Mouse (Mus musculus): ENCODE measurements at regions not wholly inside any gene's neighbourhood (a gene's known extent, or its start where the extent isn't known, plus 50 kb on each side); places are given as distances from the start of the nearest gene placed in this dataset.

- Histone ChIP-seq H3K27me3 (replicated peaks) (no peaks in the 10 kb centered on the region), H3K36me3 (no peaks in the 10 kb centered on the region), H3K4me3 (replicated peaks) (no peak overlapping the region), H3K27ac (no peak overlapping the region), H3K9me3 (no peaks in the 10 kb centered on the region), H3K9ac (no peak overlapping the region), H3K4me2 (no peak overlapping the region), H3K4me1 (no peaks in the 10 kb centered on the region)
- WGBS = 78% methylated on average over 1 of the region's 1 CpGs
- no peak for ATAC-seq (ENCODE audit: insufficient read depth, low FRiP score, low read depth)
These were observed 162.0 kb upstream of the Atp1b1 start for GRCm38 (mm10) chr1:164620129-164620528.

DNA sequence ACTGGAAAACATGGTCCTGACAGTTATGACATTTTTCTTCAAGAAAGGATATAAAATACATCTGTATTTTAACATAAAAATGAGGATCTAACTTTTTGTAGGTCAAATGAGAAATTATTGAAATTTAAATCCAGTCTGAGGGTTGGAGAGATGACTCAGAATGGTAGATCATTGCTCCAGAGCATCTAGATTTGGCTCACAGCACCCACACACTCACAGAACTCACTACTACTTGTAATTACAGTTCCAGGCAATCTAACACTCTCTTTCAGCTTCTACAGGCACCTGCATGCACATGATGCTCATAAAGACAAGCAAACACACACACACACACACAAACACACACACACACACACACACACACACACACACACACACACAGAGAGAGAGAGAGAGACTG lies 159.7 kb upstream of the Atp1b1 start:
- Histone ChIP-seq H3K4me1 (no peaks in the 10 kb centered on the region), H3K4me3 (replicated peaks) (no peak overlapping the region), H3K27me3 (replicated peaks) (no peaks in the 10 kb centered on the region), H3K9ac (no peak overlapping the region), H3K4me2 (no peak overlapping the region), H3K36me3 (no peaks in the 10 kb centered on the region), H3K27ac (no peak overlapping the region), H3K9me3 (no peaks in the 10 kb centered on the region)
- ATAC-seq (ENCODE audit: insufficient read depth, low FRiP score, low read depth) = no peak

DNA sequence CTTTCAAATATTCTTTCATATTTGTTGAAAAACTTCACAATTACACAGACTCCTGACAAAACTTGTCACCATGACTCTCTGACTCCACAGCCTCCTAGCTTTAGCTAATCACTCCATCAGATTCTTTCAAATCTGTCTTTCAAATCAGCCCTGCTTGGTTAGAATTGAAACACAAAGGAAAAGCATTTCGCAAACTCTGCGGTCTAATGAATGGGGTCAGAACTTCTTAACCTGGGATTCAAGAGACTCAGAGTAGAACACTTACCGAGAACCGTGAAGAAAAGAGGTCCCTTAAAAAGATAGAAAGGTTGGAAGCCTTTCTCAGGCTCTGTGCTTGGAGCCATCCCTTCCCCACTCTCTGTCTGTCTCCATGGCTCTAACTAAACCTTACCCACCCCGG lies 148.9 kb upstream of the Atp1b1 start:
- no peak overlapping the region for H3K4me2 ChIP-seq
- no peaks in the 10 kb centered on the region for H3K36me3 ChIP-seq
- H3K4me3 ChIP-seq (replicated peaks) = no peak overlapping the region
- H3K4me1 ChIP-seq = no peaks in the 10 kb centered on the region
- H3K27ac ChIP-seq = no peak overlapping the region
- no peaks in the 10 kb centered on the region for H3K9me3 ChIP-seq
- no peaks in the 10 kb centered on the region for H3K27me3 ChIP-seq (replicated peaks)
- H3K9ac ChIP-seq = no peak overlapping the region
- no peak for ATAC-seq (ENCODE audit: insufficient read depth, low FRiP score, low read depth)
- 72% methylated on average over 5 of the region's 5 CpGs for WGBS

GRCm38 (mm10) chr1:164606141-164606754 lies 148.1 kb upstream of the Atp1b1 start:
- Histone ChIP-seq H3K4me2 (no peak overlapping the region), H3K4me1 (no peaks in the 10 kb centered on the region), H3K4me3 (replicated peaks) (no peak overlapping the region), H3K9me3 (no peaks in the 10 kb centered on the region), H3K9ac (no peak overlapping the region), H3K36me3 (no peaks in the 10 kb centered on the region), H3K27me3 (replicated peaks) (no peaks in the 10 kb centered on the region), H3K27ac (no peak overlapping the region)
- 65% methylated on average over 8 of the region's 8 CpGs for WGBS
- ATAC-seq (ENCODE audit: insufficient read depth, low FRiP score, low read depth) = no peak

- no peak overlapping the region for H3K4me3 ChIP-seq (replicated peaks)
- H3K4me2 ChIP-seq = no peak overlapping the region
- H3K27me3 ChIP-seq (replicated peaks) = no peaks in the 10 kb centered on the region
- H3K27ac ChIP-seq = no peak overlapping the region
- no peak for ATAC-seq (ENCODE audit: insufficient read depth, low FRiP score, low read depth)
- 74% methylated on average over 3 of the region's 3 CpGs for WGBS
- H3K9me3 ChIP-seq = no peaks in the 10 kb centered on the region
- H3K4me1 ChIP-seq = no peaks in the 10 kb centered on the region
- H3K9ac ChIP-seq = no peak overlapping the region
- H3K36me3 ChIP-seq = no peaks in the 10 kb centered on the region
These were observed 145.3 kb upstream of the Atp1b1 start for GRCm38 (mm10) chr1:164603433-164603832.

GRCm38 (mm10) chr1:164602568-164602967 lies 144.4 kb upstream of the Atp1b1 start:
- no peaks in the 10 kb centered on the region for H3K4me1 ChIP-seq

DNA sequence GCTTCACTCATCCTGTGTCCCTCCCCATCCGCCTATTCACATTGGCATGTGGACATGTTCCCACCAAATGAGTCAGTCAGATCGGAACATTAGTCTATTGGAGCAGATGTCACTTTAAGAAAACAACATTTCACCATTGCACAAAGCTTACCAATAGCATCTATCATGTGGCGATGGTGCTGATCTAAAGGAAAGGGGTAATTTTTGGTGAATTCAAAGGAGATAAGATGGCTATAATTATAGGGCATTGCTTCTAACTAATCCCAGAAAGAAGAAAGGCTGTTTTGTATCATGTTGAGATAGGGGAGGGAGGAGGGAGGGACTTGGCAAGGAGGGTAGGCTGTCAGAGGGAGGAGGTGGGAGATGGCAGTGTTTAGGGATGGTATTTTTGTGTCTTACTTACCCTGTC lies 132.1 kb upstream of the Atp1b1 start:
- no peak for ATAC-seq (ENCODE audit: insufficient read depth, low FRiP score, low read depth)
- Histone ChIP-seq H3K36me3 (no peaks in the 10 kb centered on the region), H3K27me3 (replicated peaks) (no peaks in the 10 kb centered on the region), H3K4me1 (no peaks in the 10 kb centered on the region), H3K4me2 (no peak overlapping the region), H3K27ac (no peak overlapping the region), H3K9ac (no peak overlapping the region), H3K4me3 (replicated peaks) (no peak overlapping the region), H3K9me3 (no peaks in the 10 kb centered on the region)
- 78% methylated on average over 3 of the region's 3 CpGs for WGBS

More at GRCm38 (mm10) chr1:164602568-164602967, 144.4 kb upstream of the Atp1b1 start:
- H3K9me3 ChIP-seq = no peaks in the 10 kb centered on the region
- H3K4me2 ChIP-seq = no peak overlapping the region
- no peaks in the 10 kb centered on the region for H3K27me3 ChIP-seq (replicated peaks)
- H3K36me3 ChIP-seq = no peaks in the 10 kb centered on the region
- no peak overlapping the region for H3K4me3 ChIP-seq (replicated peaks)
- no peak overlapping the region for H3K9ac ChIP-seq
- WGBS = 92% methylated on average over 5 of the region's 5 CpGs
- ATAC-seq (ENCODE audit: insufficient read depth, low FRiP score, low read depth) = no peak
- H3K27ac ChIP-seq = no peak overlapping the region

- Histone ChIP-seq H3K4me2 (no peak overlapping the region), H3K9ac (no peak overlapping the region), H3K27ac (no peak overlapping the region), H3K4me1 (no peaks in the 10 kb centered on the region), H3K9me3 (no peaks in the 10 kb centered on the region), H3K4me3 (replicated peaks) (no peak overlapping the region), H3K27me3 (replicated peaks) (no peaks in the 10 kb centered on the region), H3K36me3 (no peaks in the 10 kb centered on the region)
- ATAC-seq (ENCODE audit: insufficient read depth, low FRiP score, low read depth) = no peak
- 37% methylated on average over 11 of the region's 11 CpGs for WGBS
These were observed 128.2 kb upstream of the Atp1b1 start for GRCm38 (mm10) chr1:164586066-164586989.

GRCm38 (mm10) chr1:164576856-164577489 lies 118.8 kb upstream of the Atp1b1 start:
- no peak overlapping the region for H3K9ac ChIP-seq
- no peaks in the 10 kb centered on the region for H3K9me3 ChIP-seq
- ATAC-seq (ENCODE audit: insufficient read depth, low FRiP score, low read depth) = no peak
- H3K4me3 ChIP-seq (replicated peaks) = no peak overlapping the region
- 73% methylated on average over 14 of the region's 14 CpGs for WGBS
- no peaks in the 10 kb centered on the region for H3K36me3 ChIP-seq
- no peaks in the 10 kb centered on the region for H3K27me3 ChIP-seq (replicated peaks)
- H3K4me1 ChIP-seq = no peaks in the 10 kb centered on the region
- H3K4me2 ChIP-seq = no peak overlapping the region
- no peak overlapping the region for H3K27ac ChIP-seq

- no peak for ATAC-seq (ENCODE audit: insufficient read depth, low FRiP score, low read depth)
- Histone ChIP-seq H3K27ac (no peak overlapping the region), H3K27me3 (replicated peaks) (no peaks in the 10 kb centered on the region), H3K9ac (no peak overlapping the region), H3K4me3 (replicated peaks) (no peak overlapping the region), H3K4me2 (no peak overlapping the region), H3K9me3 (no peaks in the 10 kb centered on the region), H3K36me3 (no peaks in the 10 kb centered on the region), H3K4me1 (no peaks in the 10 kb centered on the region)
- WGBS = 75% methylated on average over 5 of the region's 5 CpGs
These were observed 115.5 kb upstream of the Atp1b1 start for GRCm38 (mm10) chr1:164573639-164574038.

- ATAC-seq (ENCODE audit: insufficient read depth, low FRiP score, low read depth) = no peak
- no peak overlapping the region for H3K27ac ChIP-seq
- 17% methylated on average over 4 of the region's 4 CpGs for WGBS
- no peak overlapping the region for H3K9ac ChIP-seq
- no peak overlapping the region for H3K4me3 ChIP-seq (replicated peaks)
- H3K36me3 ChIP-seq = no peaks in the 10 kb centered on the region
- H3K4me2 ChIP-seq = no peak overlapping the region
- no peaks in the 10 kb centered on the region for H3K9me3 ChIP-seq
- no peaks in the 10 kb centered on the region for H3K27me3 ChIP-seq (replicated peaks)
- no peaks in the 10 kb centered on the region for H3K4me1 ChIP-seq
These were observed 114.0 kb upstream of the Atp1b1 start for GRCm38 (mm10) chr1:164572183-164572582.

GRCm38 (mm10) chr1:164571496-164572078 lies 113.4 kb upstream of the Atp1b1 start:
- Histone ChIP-seq H3K9ac (no peak overlapping the region), H3K27me3 (replicated peaks) (no peaks in the 10 kb centered on the region), H3K27ac (no peak overlapping the region), H3K36me3 (no peaks in the 10 kb centered on the region), H3K4me1 (no peaks in the 10 kb centered on the region), H3K9me3 (no peaks in the 10 kb centered on the region), H3K4me2 (no peak overlapping the region), H3K4me3 (replicated peaks) (no peak overlapping the region)
- ATAC-seq (ENCODE audit: insufficient read depth, low FRiP score, low read depth) = no peak
- 83% methylated on average over 5 of the region's 5 CpGs for WGBS
